Comparison of ENCODE assay signal across 26 mouse cellular contexts in genomic region chr2:136711155-136711554, GRCm38 (mm10). TPM values are rescaled to one million over a fixed set of nuclear protein-coding genes. Genes with fewer than 3 reads are reported as not detected.
DNase-seq lines count a peak whose midpoint lies in the region; ATAC-seq lines count a peak whose summit lies in the region.
"Had no signal": no experiment of that assay in that cellular context is flagged by ENCODE, and none has a peak within 500 bp of the region (broad histone marks: within the 10 kb centered on the region; RNA-seq: fewer than 3 reads in every experiment).

No protein-coding gene starts in this region.

- no peak for DNase-seq in hindbrain, embryonic 10.5 days (ENCODE audit: low spot score)
- no peak for DNase-seq in midbrain, embryonic 14.5 days
- DNase-seq in midbrain, embryonic 10.5 days (ENCODE audit: low spot score): no peak
- no peak for DNase-seq in retina, embryonic 14.5 days (ENCODE audit: low spot score)
- no peak for DNase-seq in heart, postnatal 25 days (ENCODE audit: low spot score)
- DNase-seq: adrenal gland, adult 2 months; cerebellum, adult 11-12 months; cerebellum, postnatal 25 days; gastrocnemius, postnatal 10 days; kidney, postnatal 36 days; liver; lung, postnatal 36 days; thymus, postnatal 25 days had no signal

- ATAC-seq in hindbrain, embryonic 12.5 days (ENCODE audit: low FRiP score): no peak
- ATAC-seq in midbrain, embryonic 14.5 days (ENCODE audit: low FRiP score, low TSS enrichment): no peak
- ATAC-seq in midbrain, embryonic 16.5 days: no peak
- ATAC-seq: intestine, postnatal 0 days had no signal

- 33% methylated on average over 3 of the region's 3 CpGs for WGBS in hindbrain, embryonic 12.5 days
- 22% methylated on average over 3 of the region's 3 CpGs for WGBS in hindbrain, embryonic 10.5 days
- WGBS in midbrain, embryonic 14.5 days: 32% methylated on average over 3 of the region's 3 CpGs
- WGBS in midbrain, embryonic 10.5 days: 42% methylated on average over 3 of the region's 3 CpGs
- 33% methylated on average over 3 of the region's 3 CpGs for WGBS in midbrain, embryonic 16.5 days

- no peaks in the 10 kb centered on the region for H3K9me3 ChIP-seq in hindbrain, embryonic 12.5 days (replicated peaks)
- 0 out of 2 replicates have a peak, but pooled peaks cover 4% of the 10 kb centered on the region for H3K9me3 ChIP-seq in hindbrain, embryonic 10.5 days
- no peaks in the 10 kb centered on the region for H3K9me3 ChIP-seq in midbrain, embryonic 14.5 days (ENCODE audit: control insufficient read depth, low read length)
- H3K9me3 ChIP-seq in midbrain, embryonic 10.5 days (replicated peaks): no peaks in the 10 kb centered on the region
- no peaks in the 10 kb centered on the region for H3K9me3 ChIP-seq in midbrain, embryonic 16.5 days (replicated peaks; ENCODE audit: control insufficient read depth, low read length, poor library complexity, severe bottlenecking)
- H3K9me3 ChIP-seq: embryonic facial prominence, embryonic 12.5 days; heart, embryonic 10.5 days; kidney, embryonic 15.5 days; limb, embryonic 10.5 days; liver, embryonic 15.5 days; lung, embryonic 15.5 days had no signal

- no peaks in the 10 kb centered on the region for H3K36me3 ChIP-seq in hindbrain, embryonic 12.5 days
- no peaks in the 10 kb centered on the region for H3K36me3 ChIP-seq in hindbrain, embryonic 10.5 days
- no peaks in the 10 kb centered on the region for H3K36me3 ChIP-seq in midbrain, embryonic 14.5 days (ENCODE audit: control insufficient read depth, insufficient read depth, low read length)
- no peaks in the 10 kb centered on the region for H3K36me3 ChIP-seq in midbrain, embryonic 10.5 days
- H3K36me3 ChIP-seq in midbrain, embryonic 16.5 days (ENCODE audit: control insufficient read depth, insufficient read depth, low read length): no peaks in the 10 kb centered on the region
- H3K36me3 ChIP-seq: embryonic facial prominence, embryonic 12.5 days; heart, embryonic 10.5 days; kidney, embryonic 15.5 days; limb, embryonic 10.5 days; liver, embryonic 15.5 days; lung, embryonic 15.5 days had no signal

- intact Hi-C loops in heart, postnatal 25 days (cut with DNase I): loop anchor here (10.0 kb wide), 1 partner anchor 174 kb away; the partner anchor contains the start of gene AL731706.2

- no peak overlapping the region for H3K9ac ChIP-seq in hindbrain, embryonic 12.5 days
- no peak overlapping the region for H3K9ac ChIP-seq in midbrain, embryonic 14.5 days (replicated peaks; ENCODE audit: low read length)
- no peak overlapping the region for H3K9ac ChIP-seq in midbrain, embryonic 16.5 days (ENCODE audit: low read depth, low read length)
- H3K9ac ChIP-seq: embryonic facial prominence, embryonic 12.5 days; kidney, embryonic 15.5 days; liver, embryonic 15.5 days; lung, embryonic 15.5 days had no signal

- no peaks in the 10 kb centered on the region for H3K27me3 ChIP-seq in hindbrain, embryonic 12.5 days
- 0 out of 2 replicates have a peak, but pooled peaks cover 3% of the 10 kb centered on the region for H3K27me3 ChIP-seq in hindbrain, embryonic 10.5 days (ENCODE audit: insufficient read depth, poor library complexity, severe bottlenecking)
- H3K27me3 ChIP-seq in midbrain, embryonic 14.5 days (ENCODE audit: control insufficient read depth, insufficient read depth, low read length): no peaks in the 10 kb centered on the region
- no peaks in the 10 kb centered on the region for H3K27me3 ChIP-seq in midbrain, embryonic 10.5 days (ENCODE audit: low read depth, poor library complexity, severe bottlenecking)
- H3K27me3 ChIP-seq in midbrain, embryonic 16.5 days (ENCODE audit: control insufficient read depth, insufficient read depth, low read depth, low read length): no peaks in the 10 kb centered on the region

- H3K27ac ChIP-seq in hindbrain, embryonic 12.5 days: no peak overlapping the region
- H3K27ac ChIP-seq in hindbrain, embryonic 10.5 days: no peak overlapping the region
- H3K27ac ChIP-seq in midbrain, embryonic 14.5 days (replicated peaks; ENCODE audit: low read depth, low read length): no peak overlapping the region
- H3K27ac ChIP-seq in midbrain, embryonic 10.5 days (replicated peaks): no peak overlapping the region
- no peak overlapping the region for H3K27ac ChIP-seq in midbrain, embryonic 16.5 days (ENCODE audit: low read length)
- H3K27ac ChIP-seq: embryonic facial prominence, embryonic 12.5 days; heart, embryonic 10.5 days; kidney, embryonic 15.5 days; limb, embryonic 10.5 days; liver, embryonic 15.5 days; lung, embryonic 15.5 days had no signal

- no peak overlapping the region for H3K4me3 ChIP-seq in hindbrain, embryonic 12.5 days
- no peak overlapping the region for H3K4me3 ChIP-seq in hindbrain, embryonic 10.5 days
- 0 out of 2 replicates have a peak overlapping the region, but pooled peaks have one; percentile 70 for H3K4me3 ChIP-seq in midbrain, embryonic 14.5 days (replicated peaks; ENCODE audit: low read depth, low read length)
- no peak overlapping the region for H3K4me3 ChIP-seq in midbrain, embryonic 10.5 days
- H3K4me3 ChIP-seq in midbrain, embryonic 16.5 days (ENCODE audit: low read depth, low read length): no peak overlapping the region
- H3K4me3 ChIP-seq: liver, embryonic 15.5 days; lung, embryonic 15.5 days had no signal

- H3K4me1 ChIP-seq in hindbrain, embryonic 12.5 days: peaks cover 9% of the 10 kb centered on the region; the same call in 1 of the 2 replicates
- peaks cover 30% of the 10 kb centered on the region for H3K4me1 ChIP-seq in hindbrain, embryonic 10.5 days (replicated peaks)
- 0 out of 2 replicates have a peak, but pooled peaks cover 9% of the 10 kb centered on the region for H3K4me1 ChIP-seq in midbrain, embryonic 14.5 days (ENCODE audit: control insufficient read depth, insufficient read depth, low read length)
- peaks cover 26% of the 10 kb centered on the region for H3K4me1 ChIP-seq in midbrain, embryonic 10.5 days
- H3K4me1 ChIP-seq in midbrain, embryonic 16.5 days (ENCODE audit: control insufficient read depth, insufficient read depth, low read length): peaks cover 9% of the 10 kb centered on the region; the same call in 1 of the 2 replicates
- H3K4me1 ChIP-seq: liver, embryonic 15.5 days had no signal

- peak overlapping the region; percentile 72; the same call in 1 of the 2 replicates for H3K4me2 ChIP-seq in hindbrain, embryonic 12.5 days (replicated peaks)
- H3K4me2 ChIP-seq in midbrain, embryonic 14.5 days (ENCODE audit: low read length): peak overlapping the region; percentile 69
- peak overlapping the region; percentile 60 for H3K4me2 ChIP-seq in midbrain, embryonic 16.5 days (ENCODE audit: low read length)
- H3K4me2 ChIP-seq: liver, embryonic 15.5 days had no signal

RNA-seq across cellular contexts. Expression of gene Snap25, which starts 2.1 kb away (rescaled TPM):
- 56.9 and 69.7 TPM in 2 replicates for polyA plus RNA-seq in hindbrain, embryonic 12.5 days (2016; fragmentation: Nextera tagmentation; extraction: Ambion mirVana)
- 27.8 and 39.4 TPM in 2 replicates for polyA plus RNA-seq in hindbrain, embryonic 10.5 days (2016; fragmentation: Nextera tagmentation; extraction: Ambion mirVana)
- 125 and 138 TPM in 2 replicates for polyA plus RNA-seq in midbrain, embryonic 14.5 days (2014; fragmentation: Nextera tagmentation; extraction: Ambion mirVana)
- polyA plus RNA-seq in midbrain, embryonic 10.5 days (2016; fragmentation: Nextera tagmentation; extraction: Ambion mirVana): 12.5 and 21.3 TPM in 2 replicates
- polyA plus RNA-seq in midbrain, embryonic 16.5 days (2015; fragmentation: Nextera tagmentation; extraction: Ambion mirVana): 175 and 244 TPM in 2 replicates
- not detected for total RNA-seq in heart, postnatal 25 days (2021)
- total RNA-seq: granulocyte monocyte progenitor cell, adult 5-6 weeks; hematopoietic stem cell, adult 5-6 weeks; megakaryocyte-erythroid progenitor cell, adult 5-6 weeks; MEL had no signal
